Mouse (Mus musculus): ENCODE measurements around the gene Zfp511.

The Zfp511 gene

GRCm38 (mm10) chr7:140049115-140049689 lies 13.0 kb downstream of the Zfp511 start:
- DNase-seq: peak; percentile 34

- no peak for DNase-seq
These were observed 17.9 kb downstream of the Zfp511 start for GRCm38 (mm10) chr7:140054124-140054523.

GRCm38 (mm10) chr7:140057413-140058407 lies 21.5 kb downstream of the Zfp511 start:
- peak; percentile 38 for DNase-seq

- DNase-seq: no peak
These were observed 22.3 kb downstream of the Zfp511 start for GRCm38 (mm10) chr7:140058528-140058927.

GRCm38 (mm10) chr7:140059601-140060000 lies 23.4 kb downstream of the Zfp511 start:
- DNase-seq: no peak

- DNase-seq: peak; percentile 34
These were observed 25.0 kb downstream of the Zfp511 start for GRCm38 (mm10) chr7:140060936-140061831.

GRCm38 (mm10) chr7:140061832-140062130 lies 25.6 kb downstream of the Zfp511 start:
- DNase-seq: no peak

GRCm38 (mm10) chr7:140062307-140062706 lies 26.1 kb downstream of the Zfp511 start:
- DNase-seq: peak; percentile 20

- DNase-seq: peak; percentile 70
These were observed 26.9 kb downstream of the Zfp511 start for GRCm38 (mm10) chr7:140063092-140063491.

GRCm38 (mm10) chr7:140067397-140067796 lies 31.2 kb downstream of the Zfp511 start:
- DNase-seq: no peak

- no peak for DNase-seq
These were observed 34.0 kb downstream of the Zfp511 start for GRCm38 (mm10) chr7:140070042-140070711.

GRCm38 (mm10) chr7:140077698-140078097 lies 41.5 kb downstream of the Zfp511 start:
- DNase-seq: no peak

GRCm38 (mm10) chr7:140078711-140079110 lies 42.5 kb downstream of the Zfp511 start:
- DNase-seq: peak; percentile 76

- peak; percentile 71 for DNase-seq
These were observed 44.4 kb downstream of the Zfp511 start for GRCm38 (mm10) chr7:140080503-140081156.

GRCm38 (mm10) chr7:140081408-140082241 lies 45.4 kb downstream of the Zfp511 start:
- DNase-seq: no peak

- DNase-seq: no peak
These were observed 46.1 kb downstream of the Zfp511 start, which contains the start of gene Caly for GRCm38 (mm10) chr7:140082242-140082678. Caly (minus strand) TSS chr7:140082548.

Measured in kidney, adult 18-20 months (tissue).